Mouse (Mus musculus) intestine, postnatal 0 days (tissue): ENCODE measurements around the gene Arf5. TPM values are rescaled to one million over a fixed set of nuclear protein-coding genes. Genes with fewer than 3 reads are reported as not detected.

Experiments used
- ATAC-seq: fragments of 200-750 bp; cut with Nextera tagmentation; 2 replicates; pipeline ENCODE4 v1.8.0; 2017; ENCODE audit warnings: mild to moderate bottlenecking, moderate TSS enrichment, moderate library complexity
- H3K27ac ChIP-seq: fragments of 300-500 bp; sonication (generic); 2 replicates; pipeline ENCODE4 v1.5.1; 2014; ENCODE audit warnings: mild to moderate bottlenecking, low read depth, low read length, moderate library complexity
- H3K27me3 ChIP-seq: fragments of 300-500 bp; sonication (generic); replicated peaks from 2 replicates; pipeline ENCODE4 v1.6.1; 2014; ENCODE audit warnings: low read length, mixed read lengths; ENCODE audit not compliant: control insufficient read depth, insufficient read depth
- H3K36me3 ChIP-seq: fragments of 300-500 bp; sonication (generic); 2 replicates; pipeline ENCODE4 v1.6.1; 2014; ENCODE audit warnings: mild to moderate bottlenecking, moderate library complexity; ENCODE audit not compliant: control insufficient read depth, insufficient read depth
- H3K4me1 ChIP-seq: fragments of 300-500 bp; sonication (generic); replicated peaks from 2 replicates; pipeline ENCODE4 v1.6.1; 2014; ENCODE audit warnings: antibody characterized with exemption, low read length, mixed read lengths; ENCODE audit not compliant: control insufficient read depth, insufficient read depth
- H3K4me2 ChIP-seq: fragments of 300-500 bp; sonication (generic); replicated peaks from 2 replicates; pipeline ENCODE4 v1.6.1; 2014; ENCODE audit warnings: low read depth, mild to moderate bottlenecking, moderate library complexity
- H3K4me3 ChIP-seq: fragments of 300-500 bp; sonication (generic); 2 replicates; pipeline ENCODE4 v1.5.1; 2014; ENCODE audit warnings: low read depth, low read length
- H3K9ac ChIP-seq: fragments of 300-500 bp; sonication (generic); 2 replicates; pipeline ENCODE4 v1.6.1; 2014; ENCODE audit warnings: mild to moderate bottlenecking, low read depth, low read length
- H3K9me3 ChIP-seq: fragments of 300-500 bp; sonication (generic); 2 replicates; pipeline ENCODE4 v1.6.1; 2016; ENCODE audit warnings: mixed run types; ENCODE audit not compliant: control insufficient read depth
- CTCF ChIP-seq: sonication (generic); IDR thresholded peaks from 2 replicates; pipeline ENCODE4 v1.5.1; 2016; ENCODE audit warnings: low read depth, mild to moderate bottlenecking, control low read depth, antibody characterized with exemption, moderate library complexity
- WGBS: fragments of 180-500 bp; shearing (Covaris S2); extraction: QIAGEN DNeasy Blood & Tissue Kit; methylation state at CpG from one replicate; pipeline ENCODE4 v1.1.7; 2014; 5-methylcytosine and 5-hydroxymethylcytosine counted together
- polyA plus RNA-seq: library from polyadenylated mRNA; unstranded; fragments of >200 nt; fragmentation: Nextera tagmentation; extraction: Ambion mirVana; gene quantifications from 2 replicates; pipeline ENCODE4 v1.2.1, GENCODE M21; 2015

Arf5 gene
- polyA plus RNA-seq, 1 experiment from 2014 or later, result 289 TPM

DNA sequence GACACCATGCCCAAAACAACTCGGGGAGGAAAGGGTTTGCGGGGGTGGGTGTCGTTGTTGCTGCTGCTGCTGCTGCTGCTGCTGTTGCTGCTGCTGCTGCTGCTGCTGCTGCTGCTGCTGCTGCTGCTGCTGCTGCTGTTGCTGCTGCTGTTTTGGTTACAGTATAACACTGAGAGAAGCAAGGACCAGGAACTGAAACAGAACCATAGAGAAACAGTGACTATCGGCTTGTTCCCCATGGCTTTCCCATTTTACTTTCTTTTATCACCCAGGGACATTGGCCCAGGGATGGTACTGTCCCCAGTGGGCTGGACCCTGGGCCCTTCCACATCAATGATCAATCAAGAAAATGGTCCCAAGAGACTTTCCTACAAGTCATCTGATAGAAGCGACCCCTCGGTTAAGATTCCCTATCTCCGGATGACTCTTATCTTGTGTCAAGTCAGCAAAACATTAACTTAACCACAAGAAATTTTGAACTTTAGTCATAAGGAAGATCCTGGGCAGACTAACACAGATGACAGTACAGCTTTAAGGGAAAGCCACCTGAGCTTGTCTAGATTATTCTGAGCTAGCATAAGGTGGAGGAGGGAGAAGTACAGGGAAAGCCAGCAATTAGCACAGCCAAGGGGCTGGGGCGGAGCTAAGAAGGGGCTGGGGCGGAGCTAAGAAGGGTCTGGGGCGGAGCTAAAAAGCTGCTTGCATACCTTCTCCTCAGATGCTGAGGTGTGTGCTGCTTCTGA is 7.6 kb downstream of the Arf5 start:
- peaks cover 8% of the 10 kb centered on the region for H3K27me3 ChIP-seq
- no peak; the same call in 1 of the 2 replicates for ATAC-seq
- H3K9me3 ChIP-seq, result no peaks in the 10 kb centered on the region
- TF ChIP-seq CTCF, result no peak
- WGBS, result 60% methylated on average over 10 of the region's 10 CpGs
- H3K4me2 ChIP-seq, result peak overlapping the region; percentile 43
- H3K4me1 ChIP-seq, result 0 out of 2 replicates have a peak, but pooled peaks cover 3% of the 10 kb centered on the region
- H3K36me3 ChIP-seq, result peaks cover 10% of the 10 kb centered on the region
- no peak overlapping the region for H3K4me3 ChIP-seq
- H3K27ac ChIP-seq, result no peak overlapping the region
- H3K9ac ChIP-seq, result no peak overlapping the region

DNA sequence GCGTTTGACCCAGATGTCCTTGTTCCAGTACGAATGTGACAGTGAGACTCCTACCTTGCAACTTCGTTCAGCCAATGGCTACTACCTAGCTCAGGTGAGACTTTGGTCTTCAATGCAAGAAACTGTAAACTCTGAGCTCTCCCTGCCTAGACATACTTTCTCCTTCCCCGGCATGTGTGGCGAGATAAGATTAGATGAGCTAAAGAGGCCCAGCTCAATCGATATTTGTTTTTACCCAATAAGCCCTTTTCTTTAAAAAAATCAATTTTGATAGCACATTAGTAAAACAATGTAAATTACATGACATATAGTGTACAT is 8.1 kb downstream of the Arf5 start:
- H3K27ac ChIP-seq, result no peak overlapping the region
- no peak overlapping the region for H3K9ac ChIP-seq
- peak overlapping the region; percentile 43 for H3K4me2 ChIP-seq
- no peak overlapping the region for H3K4me3 ChIP-seq
- H3K9me3 ChIP-seq, result no peaks in the 10 kb centered on the region
- peak; percentile 67 for ATAC-seq
- WGBS, result 39% methylated on average over 6 of the region's 6 CpGs
- peaks cover 8% of the 10 kb centered on the region for H3K27me3 ChIP-seq
- H3K36me3 ChIP-seq, result peaks cover 7% of the 10 kb centered on the region; the same call in 1 of the 2 replicates
- TF ChIP-seq CTCF, result no peak
- H3K4me1 ChIP-seq, result 0 out of 2 replicates have a peak, but pooled peaks cover 3% of the 10 kb centered on the region

DNA sequence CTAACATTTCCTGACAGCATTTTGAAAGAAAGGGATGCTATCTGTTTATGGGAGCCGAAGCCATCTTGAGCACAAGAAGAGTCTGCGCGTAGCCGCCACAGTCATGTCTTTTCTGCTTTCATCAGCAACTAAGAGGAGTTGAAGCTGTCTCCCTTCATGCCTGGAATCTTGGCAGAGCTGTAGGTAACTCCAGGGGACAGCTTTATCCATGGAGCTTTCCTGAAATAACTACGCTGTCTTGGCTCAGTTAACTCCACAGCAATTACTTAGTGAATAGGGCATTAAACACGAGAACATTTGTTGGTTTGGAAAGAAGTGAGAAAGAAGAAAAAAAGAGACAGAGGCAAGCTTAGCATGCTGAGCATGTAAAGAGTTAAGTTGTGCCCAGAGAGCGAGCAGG is 24.6 kb downstream of the Arf5 start:
- H3K27me3 ChIP-seq, result peaks cover 21% of the 10 kb centered on the region
- H3K36me3 ChIP-seq, result no peaks in the 10 kb centered on the region
- no peak overlapping the region for H3K4me3 ChIP-seq
- H3K27ac ChIP-seq, result no peak overlapping the region
- 80% methylated on average over 7 of the region's 7 CpGs for WGBS
- H3K4me2 ChIP-seq, result no peak overlapping the region
- no peaks in the 10 kb centered on the region for H3K4me1 ChIP-seq
- ATAC-seq, result no peak
- TF ChIP-seq CTCF, result no peak
- no peaks in the 10 kb centered on the region for H3K9me3 ChIP-seq
- H3K9ac ChIP-seq, result no peak overlapping the region

DNA sequence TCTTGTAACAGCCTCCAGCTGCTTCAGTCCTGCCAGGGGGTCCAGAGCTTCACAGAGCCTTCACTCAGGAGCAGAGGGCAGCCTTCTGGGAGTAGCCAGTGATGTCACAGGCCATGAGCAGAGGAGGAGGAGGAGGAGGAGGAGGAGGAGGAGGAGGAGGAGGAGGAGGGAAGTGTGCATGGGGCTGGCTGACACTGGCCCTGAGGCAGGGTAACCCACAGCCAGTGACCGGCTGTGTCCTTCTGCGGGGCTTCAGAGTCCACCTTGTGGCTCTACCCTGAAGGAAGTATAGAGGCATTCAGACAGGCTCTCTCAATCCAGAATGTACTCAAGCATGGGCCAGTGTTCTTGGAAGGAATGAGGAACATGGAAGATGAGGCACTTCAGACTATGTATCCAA is 25.9 kb downstream of the Arf5 start, which contains the start of gene Pax4:
Gene Pax4, minus strand, starts transcription at position 101 of the 400 bp plus-strand sequence.
- Histone ChIP-seq H3K4me1 (no peaks in the 10 kb centered on the region), H3K9ac (no peak within 1 kb of the TSS), H3K27ac (no peak within 1 kb of the TSS), H3K4me2 (no peak within 1 kb of the TSS), H3K4me3 (no peak within 1 kb of the TSS), H3K9me3 (no peaks in the 10 kb centered on the region), H3K36me3 (no peaks in the 10 kb centered on the region), H3K27me3 (peaks cover 21% of the 10 kb centered on the region)
- 82% methylated on average over 2 of the region's 2 CpGs for WGBS
- no peak for ATAC-seq
- no peak for TF ChIP-seq CTCF

DNA sequence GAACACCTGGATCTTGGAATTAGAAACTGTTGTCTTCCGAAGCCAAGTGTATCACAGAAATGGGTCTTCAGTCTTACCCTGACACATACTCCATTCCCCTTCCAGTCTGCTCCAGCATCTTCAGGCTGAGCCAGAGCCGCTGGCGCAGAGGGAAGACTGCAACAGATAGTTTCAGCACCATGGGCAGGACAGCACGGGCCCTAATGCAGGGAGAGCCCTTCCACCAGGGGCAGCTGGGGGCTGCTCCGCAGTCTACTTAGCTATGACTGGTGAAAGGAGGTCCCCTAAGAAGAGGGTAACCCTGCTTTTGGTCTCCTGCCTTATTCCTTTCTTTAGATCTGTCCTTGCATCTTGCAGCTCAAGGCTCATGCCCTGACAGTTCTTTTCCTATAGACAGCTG is 27.1 kb downstream of the Arf5 start:
- Histone ChIP-seq H3K27ac (no peak overlapping the region), H3K4me1 (no peaks in the 10 kb centered on the region), H3K4me2 (no peak overlapping the region), H3K27me3 (peaks cover 24% of the 10 kb centered on the region), H3K36me3 (no peaks in the 10 kb centered on the region), H3K9ac (no peak overlapping the region), H3K9me3 (no peaks in the 10 kb centered on the region), H3K4me3 (no peak overlapping the region)
- ATAC-seq, result no peak
- 12% methylated on average over 5 of the region's 5 CpGs for whole genome bisulfite sequencing
- TF ChIP-seq CTCF, result no peak; the same call in 1 of the 2 replicates

DNA sequence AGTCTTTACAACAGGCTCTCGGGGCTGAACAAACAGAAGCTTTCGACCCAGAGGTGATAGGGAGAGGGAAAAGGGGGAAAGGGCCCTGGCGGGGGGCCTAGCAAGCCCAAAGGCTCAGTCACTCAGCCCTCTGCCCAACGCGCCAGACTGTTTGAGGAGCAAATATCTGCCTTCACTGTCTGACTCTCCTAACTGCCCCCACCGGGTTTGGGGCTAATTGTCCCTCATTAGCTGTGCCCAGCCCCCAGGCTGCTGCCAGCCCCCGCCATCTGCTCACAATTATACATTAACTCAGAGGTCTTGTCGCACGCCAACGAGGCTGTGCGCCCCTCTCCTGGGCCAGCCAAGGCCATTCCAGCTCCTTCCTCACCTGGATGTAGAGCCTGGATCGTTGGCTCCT is 27.6 kb downstream of the Arf5 start:
- H3K9me3 ChIP-seq, result no peaks in the 10 kb centered on the region
- peaks cover 24% of the 10 kb centered on the region for H3K27me3 ChIP-seq
- H3K4me2 ChIP-seq, result no peak overlapping the region
- no peak overlapping the region for H3K4me3 ChIP-seq
- no peaks in the 10 kb centered on the region for H3K4me1 ChIP-seq
- under 1% methylated on average over 12 of the region's 12 CpGs for WGBS
- no peaks in the 10 kb centered on the region for H3K36me3 ChIP-seq
- ATAC-seq, result no peak
- no peak overlapping the region for H3K27ac ChIP-seq
- H3K9ac ChIP-seq, result no peak overlapping the region
- TF ChIP-seq CTCF, result no peak
